In the genomic region with DNA sequence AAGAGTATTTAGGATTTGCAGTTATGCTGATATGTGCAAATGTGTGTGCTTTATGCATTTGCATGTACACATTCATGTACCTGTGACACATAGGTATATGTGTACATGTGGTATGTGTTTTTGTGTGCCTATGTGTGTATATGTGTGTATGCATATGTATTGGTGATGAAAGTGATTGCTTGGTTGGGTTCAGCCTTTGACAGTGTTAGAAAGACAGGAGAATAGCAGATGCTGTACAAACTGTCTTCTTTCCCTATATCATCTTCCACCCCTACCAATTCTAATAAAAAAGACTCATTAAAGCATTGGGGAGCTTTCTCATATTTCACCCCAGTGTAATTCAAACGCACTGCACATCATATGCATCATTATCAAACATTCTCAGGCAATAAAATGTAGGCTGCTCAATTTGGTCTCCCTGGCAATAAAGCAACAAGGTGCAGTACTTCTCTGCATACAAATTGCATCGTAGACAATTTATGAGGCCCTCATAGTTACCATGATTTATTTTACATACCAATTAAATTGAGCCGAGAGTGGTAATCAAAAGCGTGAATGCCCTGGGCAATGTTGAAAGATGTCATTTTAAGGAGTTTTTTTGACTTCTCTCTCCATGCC, we compare ENCODE assay signal across 38 mouse cellular contexts. TPM values are rescaled to one million over a fixed set of nuclear protein-coding genes. Genes with fewer than 3 reads are reported as not detected.
DNase-seq lines count a peak whose midpoint lies in the region; ATAC-seq lines count a peak whose summit lies in the region.
"Had no signal": no experiment of that assay in that cellular context is flagged by ENCODE, and none has a peak within 500 bp of the region (broad histone marks: within the 10 kb centered on the region; RNA-seq: fewer than 3 reads in every experiment).

No protein-coding gene starts in this region.

- 64% methylated on average over 4 of the region's 4 CpGs for WGBS in hindbrain, embryonic 13.5 days
- 84% methylated on average over 4 of the region's 4 CpGs for WGBS in hindbrain, embryonic 11.5 days
- WGBS in midbrain, embryonic 15.5 days: 58% methylated on average over 4 of the region's 4 CpGs
- 34% methylated on average over 4 of the region's 4 CpGs for WGBS in neural tube, embryonic 14.5 days

- ATAC-seq in hindbrain, embryonic 13.5 days (ENCODE audit: low FRiP score): peak; percentile 74
- no peak; the same call in 1 of the 2 replicates for ATAC-seq in hindbrain, embryonic 11.5 days (ENCODE audit: low FRiP score)
- ATAC-seq in midbrain, embryonic 15.5 days (replicated peaks): peak; percentile 86
- peak; percentile 96 for ATAC-seq in neural tube, embryonic 14.5 days (ENCODE audit: low read depth)
- ATAC-seq: forebrain, embryonic 13.5 days; inflammation-experienced regulatory T-cells, adult 6 months; Patski had no signal

- H3K4me2 ChIP-seq in hindbrain, embryonic 13.5 days: no peak overlapping the region
- no peak overlapping the region for H3K4me2 ChIP-seq in hindbrain, embryonic 11.5 days (replicated peaks; ENCODE audit: low read depth, low read length)
- H3K4me2 ChIP-seq in midbrain, embryonic 15.5 days: no peak overlapping the region
- no peak overlapping the region for H3K4me2 ChIP-seq in neural tube, embryonic 14.5 days (ENCODE audit: low read depth, low read length)
- H3K4me2 ChIP-seq: embryonic facial prominence, embryonic 13.5 days; forebrain, embryonic 13.5 days; heart, embryonic 11.5 days had no signal

- no peak overlapping the region for H3K9ac ChIP-seq in hindbrain, embryonic 13.5 days
- no peak overlapping the region for H3K9ac ChIP-seq in hindbrain, embryonic 11.5 days (ENCODE audit: low read depth, low read length)
- H3K9ac ChIP-seq in midbrain, embryonic 15.5 days: no peak overlapping the region
- no peak overlapping the region for H3K9ac ChIP-seq in neural tube, embryonic 14.5 days (replicated peaks; ENCODE audit: low read depth, low read length)
- H3K9ac ChIP-seq: embryonic facial prominence, embryonic 13.5 days; forebrain, embryonic 13.5 days; liver, embryonic 14.5 days had no signal

- no peak overlapping the region for H3K4me3 ChIP-seq in hindbrain, embryonic 13.5 days
- H3K4me3 ChIP-seq in hindbrain, embryonic 11.5 days (ENCODE audit: low read depth, low read length): no peak overlapping the region
- H3K4me3 ChIP-seq in midbrain, embryonic 15.5 days: no peak overlapping the region
- H3K4me3 ChIP-seq in neural tube, embryonic 14.5 days (ENCODE audit: low read depth, low read length): no peak overlapping the region
- H3K4me3 ChIP-seq: embryonic facial prominence, embryonic 13.5 days; erythroblast, embryonic 14.5 days; forebrain, embryonic 13.5 days; myocyte had no signal

- intact Hi-C loops in left cerebral cortex, postnatal 14 days (cut with DNase I): no loop called here

- H3K36me3 ChIP-seq in hindbrain, embryonic 13.5 days: no peaks in the 10 kb centered on the region
- H3K36me3 ChIP-seq in hindbrain, embryonic 11.5 days (ENCODE audit: control insufficient read depth, insufficient read depth, low read length): no peaks in the 10 kb centered on the region
- H3K36me3 ChIP-seq in midbrain, embryonic 15.5 days (replicated peaks): no peaks in the 10 kb centered on the region
- H3K36me3 ChIP-seq in neural tube, embryonic 14.5 days (ENCODE audit: control insufficient read depth, insufficient read depth, low read length): no peaks in the 10 kb centered on the region
- H3K36me3 ChIP-seq: embryonic facial prominence, embryonic 13.5 days had no signal

- H3K27me3 ChIP-seq in hindbrain, embryonic 13.5 days: no peaks in the 10 kb centered on the region
- no peaks in the 10 kb centered on the region for H3K27me3 ChIP-seq in hindbrain, embryonic 11.5 days (ENCODE audit: control insufficient read depth, insufficient read depth, low read length)
- H3K27me3 ChIP-seq in midbrain, embryonic 15.5 days (replicated peaks): no peaks in the 10 kb centered on the region
- no peaks in the 10 kb centered on the region for H3K27me3 ChIP-seq in neural tube, embryonic 14.5 days (ENCODE audit: control insufficient read depth, insufficient read depth, low read length)
- H3K27me3 ChIP-seq: embryonic facial prominence, embryonic 13.5 days; forebrain, embryonic 13.5 days had no signal

- H3K9me3 ChIP-seq in hindbrain, embryonic 13.5 days: no peaks in the 10 kb centered on the region
- H3K9me3 ChIP-seq in hindbrain, embryonic 11.5 days (ENCODE audit: control insufficient read depth, low read length): no peaks in the 10 kb centered on the region
- no peaks in the 10 kb centered on the region for H3K9me3 ChIP-seq in midbrain, embryonic 15.5 days
- no peaks in the 10 kb centered on the region for H3K9me3 ChIP-seq in neural tube, embryonic 14.5 days (ENCODE audit: control insufficient read depth, low read length)
- H3K9me3 ChIP-seq: embryonic facial prominence, embryonic 13.5 days; forebrain, embryonic 13.5 days had no signal

- H3K27ac ChIP-seq in hindbrain, embryonic 13.5 days: no peak overlapping the region
- H3K27ac ChIP-seq in hindbrain, embryonic 11.5 days (ENCODE audit: low read depth, low read length): no peak overlapping the region
- H3K27ac ChIP-seq in midbrain, embryonic 15.5 days: 0 out of 2 replicates have a peak overlapping the region, but pooled peaks have one; percentile 2
- H3K27ac ChIP-seq in neural tube, embryonic 14.5 days (ENCODE audit: low read depth, low read length): no peak overlapping the region
- H3K27ac ChIP-seq: embryonic facial prominence, embryonic 13.5 days; forebrain, embryonic 13.5 days; liver, embryonic 14.5 days; macrophage had no signal

- H3K4me1 ChIP-seq in hindbrain, embryonic 13.5 days (replicated peaks): no peaks in the 10 kb centered on the region
- H3K4me1 ChIP-seq in hindbrain, embryonic 11.5 days (replicated peaks; ENCODE audit: control insufficient read depth, insufficient read depth, low read length): no peaks in the 10 kb centered on the region
- H3K4me1 ChIP-seq in midbrain, embryonic 15.5 days: no peaks in the 10 kb centered on the region
- no peaks in the 10 kb centered on the region for H3K4me1 ChIP-seq in neural tube, embryonic 14.5 days (ENCODE audit: control insufficient read depth, insufficient read depth, low read length)
- H3K4me1 ChIP-seq: embryonic facial prominence, embryonic 13.5 days; forebrain, embryonic 13.5 days had no signal

- no peak for DNase-seq in hindbrain, embryonic 11.5 days (ENCODE audit: low spot score)
- DNase-seq in forelimb bud, embryonic 11.5 days (ENCODE audit: low read depth, low spot score): peak; percentile 5
- no peak for DNase-seq in left cerebral cortex, postnatal 14 days (ENCODE audit: low spot score in 2 of 2)
- no peak for DNase-seq in right cerebral cortex, adult 2 months (ENCODE audit: low spot score in 2 of 2)
- DNase-seq: adrenal gland, postnatal 14 days; cerebellum, adult 18-20 months; cerebellum, postnatal 10 days; gastrocnemius, postnatal 25 days; heart, adult 18-20 months; heart, postnatal 36 days; kidney, adult 11 months; kidney, postnatal 14 days; layer of hippocampus, adult 9-11 months; liver; lung, adult 2 months; lung, postnatal 10 days; right cerebral cortex, postnatal 14 days; thymus, postnatal 4 days had no signal

RNA-seq across cellular contexts. Expression of gene Wdr49, which starts 51.3 kb away (rescaled TPM):
- polyA plus RNA-seq in hindbrain, embryonic 13.5 days (2015; fragmentation: Nextera tagmentation; extraction: Ambion mirVana): 0.12 TPM in 1 of 2 replicates, not detected in the other
- polyA plus RNA-seq in hindbrain, embryonic 11.5 days (2014; fragmentation: Nextera tagmentation; extraction: Ambion mirVana): 0.14 and 0.17 TPM in 2 replicates
- polyA plus RNA-seq in midbrain, embryonic 15.5 days (2015; fragmentation: Nextera tagmentation; extraction: Ambion mirVana): 0.06 and 0.28 TPM in 2 replicates
- polyA plus RNA-seq in neural tube, embryonic 14.5 days (2014; fragmentation: Nextera tagmentation; extraction: Ambion mirVana): 0.15 TPM in 1 of 2 replicates, not detected in the other
- total RNA-seq in left cerebral cortex, postnatal 14 days (2021): under 1 TPM in 1 of 2 experiments, not detected in 1; 0.26 TPM
- total RNA-seq: adrenal gland, postnatal 14 days; common myeloid progenitor, adult 5-6 weeks; gastrocnemius, adult 18-20 months; gastrocnemius, postnatal 25 days; heart, postnatal 36 days; MEL had no signal
- polyA plus RNA-seq: embryonic facial prominence, embryonic 13.5 days; erythroblast, embryonic 14.5 days; forebrain, embryonic 13.5 days; heart, embryonic 11.5 days; heart, embryonic 16.5 days; kidney, embryonic 14.5 days; limb, embryonic 11.5 days; liver, embryonic 14.5 days; lung, adult 2 months; macrophage; myocyte; Patski; small intestine, adult 2 months; stomach, embryonic 14.5 days had no signal
